Mouse (Mus musculus) embryonic facial prominence, embryonic 11.5 days (tissue): ENCODE data around the gene Idh2. TPM values are rescaled to one million over a fixed set of nuclear protein-coding genes. Genes with fewer than 3 reads are reported as not detected.
A peak's percentile ranks its signal among the peaks of the same experiment; 100 is the strongest.
"Not testable (repeated sequence)": the region's sequence is repeated elsewhere in the genome, so short reads cannot be mapped to it uniquely, and the experiment has no call there.

Experiments used
- ATAC-seq: fragments of 200-750 bp; cut with Nextera tagmentation; replicated peaks from 2 replicates; pipeline ENCODE4 v1.8.0; 2017; ENCODE audit warnings: low read depth; ENCODE audit not compliant: insufficient number of reproducible peaks, low FRiP score, low TSS enrichment
- DNase-seq: peaks from one replicate; pipeline ENCODE4 v3.0.0-alpha.2; 2015; ENCODE audit warnings: low spot score
- H3K27ac ChIP-seq: fragments of 300-500 bp; sonication (generic); replicated peaks from 2 replicates; pipeline ENCODE4 v1.5.1; 2014; ENCODE audit warnings: mild to moderate bottlenecking, low read depth, low read length, control low read depth
- H3K27me3 ChIP-seq: fragments of 300-500 bp; sonication (generic); 2 replicates; pipeline ENCODE4 v1.6.1; 2014; ENCODE audit warnings: mild to moderate bottlenecking, low read length, moderate library complexity, mixed read lengths; ENCODE audit not compliant: control insufficient read depth, insufficient read depth
- H3K36me3 ChIP-seq: fragments of 300-500 bp; sonication (generic); replicated peaks from 2 replicates; pipeline ENCODE4 v1.6.1; 2014; ENCODE audit warnings: low read depth, mild to moderate bottlenecking, low read length, moderate library complexity, mixed read lengths; ENCODE audit not compliant: control insufficient read depth, insufficient read depth
- H3K4me1 ChIP-seq: fragments of 300-500 bp; sonication (generic); 2 replicates; pipeline ENCODE4 v1.6.1; 2014; ENCODE audit warnings: low read length, mixed read lengths; ENCODE audit not compliant: control insufficient read depth, insufficient read depth
- H3K4me2 ChIP-seq: fragments of 300-500 bp; sonication (generic); 2 replicates; pipeline ENCODE4 v1.6.1; 2014; ENCODE audit warnings: low read depth, mild to moderate bottlenecking, control low read depth, low read length, moderate library complexity
- H3K4me3 ChIP-seq: fragments of 300-500 bp; sonication (generic); 2 replicates; pipeline ENCODE4 v1.5.1; 2014; ENCODE audit warnings: low read depth, low read length, control low read depth
- H3K9ac ChIP-seq: fragments of 300-500 bp; sonication (generic); replicated peaks from 2 replicates; pipeline ENCODE4 v1.6.1; 2014; ENCODE audit warnings: mild to moderate bottlenecking, control low read depth, low read length
- H3K9me3 ChIP-seq: fragments of 300-500 bp; sonication (generic); replicated peaks from 2 replicates; pipeline ENCODE4 v1.6.1; 2016; ENCODE audit warnings: mild to moderate bottlenecking, low read length, inconsistent platforms, mixed read lengths; ENCODE audit not compliant: control insufficient read depth
- WGBS: fragments of 180-500 bp; shearing (Covaris S2); extraction: QIAGEN DNeasy Blood & Tissue Kit; methylation state at CpG from one replicate; pipeline ENCODE4 v1.1.7; 2014; 5-methylcytosine and 5-hydroxymethylcytosine counted together
- polyA plus RNA-seq: library from polyadenylated mRNA; unstranded; fragments of >200 nt; fragmentation: Nextera tagmentation; extraction: Ambion mirVana; gene quantifications from 2 replicates; pipeline ENCODE4 v1.2.1, GENCODE M21; 2014

Idh2 gene
- polyA plus RNA-seq, 1 experiment from 2014 or later = 488 TPM

- Histone ChIP-seq H3K27ac (no peak overlapping the region), H3K27me3 (no peaks in the 10 kb centered on the region), H3K4me2 (no peak overlapping the region), H3K9me3 (no peaks in the 10 kb centered on the region), H3K4me3 (no peak overlapping the region), H3K4me1 (no peaks in the 10 kb centered on the region), H3K36me3 (no peaks in the 10 kb centered on the region), H3K9ac (no peak overlapping the region)
- ATAC-seq (0 out of 2 replicates have a peak, but pooled peaks have one; percentile 12), DNase-seq (peak; percentile 73)
- 57% methylated on average over 9 of the region's 9 CpGs for WGBS
Measured at GRCm38 (mm10) chr7:80132541-80132940, 17.3 kb upstream of the Idh2 start.

DNA sequence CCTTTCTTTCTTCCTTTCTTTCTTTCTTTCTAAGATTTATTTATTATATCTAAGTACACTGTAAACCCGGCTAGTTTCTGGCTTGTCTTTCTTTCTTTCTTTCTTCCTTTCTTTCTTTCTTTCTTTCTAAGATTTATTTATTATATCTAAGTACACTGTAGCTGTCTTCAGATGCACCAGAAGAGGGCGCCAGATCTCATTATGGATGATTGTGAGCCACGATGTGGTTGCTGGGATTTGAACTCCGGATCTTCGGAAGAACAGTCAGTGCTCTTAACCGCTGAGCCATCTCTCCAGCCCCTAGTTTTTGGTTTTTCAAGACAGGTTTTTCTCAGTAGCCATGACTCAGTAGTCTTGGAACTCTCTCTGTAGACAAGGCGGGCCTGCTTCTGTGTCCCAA is 16.1 kb upstream of the Idh2 start:
- H3K9me3 ChIP-seq, H3K4me3 ChIP-seq, H3K4me2 ChIP-seq, H3K27ac ChIP-seq, DNase-seq, H3K36me3 ChIP-seq, H3K9ac ChIP-seq, H3K4me1 ChIP-seq, H3K27me3 ChIP-seq, ATAC-seq: not testable (repeated sequence)
- WGBS = 76% methylated on average over 7 of the region's 7 CpGs

DNA sequence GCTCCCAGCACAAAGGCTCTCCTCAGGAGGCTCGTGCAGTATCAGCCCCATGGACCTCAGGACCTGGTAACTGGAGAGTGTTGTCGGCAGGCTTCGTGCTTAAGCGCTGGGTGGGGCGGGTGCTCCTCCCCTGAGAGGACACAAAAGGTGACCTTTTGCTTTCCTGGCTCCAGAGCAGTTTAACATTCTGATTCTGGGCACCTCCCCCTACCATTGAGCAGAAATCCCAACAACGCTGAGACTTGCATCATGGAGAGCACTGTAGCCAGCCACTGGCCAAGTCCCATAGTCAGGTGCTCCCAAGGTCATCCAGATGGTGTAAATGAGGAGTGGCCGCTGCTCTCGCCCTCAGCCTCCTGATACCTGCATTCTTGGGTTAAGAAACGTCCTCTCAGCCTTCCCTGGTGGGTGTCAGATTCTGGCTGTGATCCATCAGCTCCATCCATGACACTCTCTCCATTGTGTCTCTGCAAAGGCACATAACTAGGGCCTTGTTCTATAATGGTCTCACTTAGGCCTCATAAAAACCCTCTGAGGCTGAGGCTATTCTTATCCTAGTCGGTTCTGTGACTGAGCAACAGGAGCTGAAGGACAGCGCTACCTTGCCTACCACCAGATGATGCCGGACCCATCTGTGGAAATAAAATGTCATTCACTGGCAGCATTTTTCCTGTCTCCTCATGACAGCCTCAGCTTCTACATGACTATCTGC is 15.3 kb upstream of the Idh2 start:
- Histone ChIP-seq H3K9ac (no peak overlapping the region), H3K9me3 (no peaks in the 10 kb centered on the region), H3K4me2 (no peak overlapping the region), H3K27me3 (no peaks in the 10 kb centered on the region), H3K27ac (no peak overlapping the region), H3K4me1 (no peaks in the 10 kb centered on the region), H3K4me3 (no peak overlapping the region), H3K36me3 (no peaks in the 10 kb centered on the region)
- no peak for ATAC-seq
- WGBS = 37% methylated on average over 12 of the region's 12 CpGs
- DNase-seq = no peak

- ATAC-seq = no peak
- 75% methylated on average over 4 of the region's 4 CpGs for WGBS
- Histone ChIP-seq H3K4me1 (no peaks in the 10 kb centered on the region), H3K27me3 (no peaks in the 10 kb centered on the region), H3K9me3 (no peaks in the 10 kb centered on the region), H3K36me3 (no peaks in the 10 kb centered on the region), H3K4me2 (no peak overlapping the region), H3K9ac (no peak overlapping the region), H3K27ac (no peak overlapping the region), H3K4me3 (no peak overlapping the region)
- no peak for DNase-seq
Measured at GRCm38 (mm10) chr7:80129278-80129677, 14.1 kb upstream of the Idh2 start.

- H3K27me3 ChIP-seq = no peaks in the 10 kb centered on the region
- no peak overlapping the region for H3K9ac ChIP-seq
- ATAC-seq (no peak), DNase-seq (no peak)
- no peak overlapping the region for H3K4me3 ChIP-seq
- no peak overlapping the region for H3K27ac ChIP-seq
- H3K4me2 ChIP-seq = no peak overlapping the region
- no peaks in the 10 kb centered on the region for H3K36me3 ChIP-seq
- no peaks in the 10 kb centered on the region for H3K4me1 ChIP-seq
- no peaks in the 10 kb centered on the region for H3K9me3 ChIP-seq
- 87% methylated on average over 2 of the region's 2 CpGs for WGBS
Measured at GRCm38 (mm10) chr7:80123672-80124071, 8.5 kb upstream of the Idh2 start.

DNA sequence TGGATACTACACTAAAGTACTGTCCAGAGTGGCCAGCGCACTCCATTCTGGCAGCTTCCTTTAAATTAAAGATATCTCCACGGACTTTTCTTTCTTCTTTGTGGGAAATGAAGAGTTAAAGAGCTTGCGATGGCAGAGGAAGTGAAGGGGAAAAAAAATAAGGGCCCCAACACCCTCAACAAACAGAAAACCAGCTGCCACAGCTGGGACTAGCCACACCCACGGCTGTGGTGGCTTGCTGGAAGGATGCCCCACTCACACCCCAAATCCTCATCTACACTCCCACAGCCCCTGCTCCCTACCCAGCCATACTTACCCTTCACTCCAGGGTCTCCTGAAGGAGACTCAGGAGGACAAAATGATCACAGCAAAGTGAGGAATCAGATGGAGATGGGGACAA is 7.9 kb upstream of the Idh2 start:
- no peaks in the 10 kb centered on the region for H3K9me3 ChIP-seq
- H3K4me3 ChIP-seq = no peak overlapping the region
- H3K9ac ChIP-seq = no peak overlapping the region
- H3K4me1 ChIP-seq = no peaks in the 10 kb centered on the region
- no peaks in the 10 kb centered on the region for H3K36me3 ChIP-seq
- H3K27me3 ChIP-seq = no peaks in the 10 kb centered on the region
- no peak for ATAC-seq
- H3K27ac ChIP-seq = no peak overlapping the region
- 62% methylated on average over 4 of the region's 4 CpGs for WGBS
- H3K4me2 ChIP-seq = no peak overlapping the region
- DNase-seq = no peak

DNA sequence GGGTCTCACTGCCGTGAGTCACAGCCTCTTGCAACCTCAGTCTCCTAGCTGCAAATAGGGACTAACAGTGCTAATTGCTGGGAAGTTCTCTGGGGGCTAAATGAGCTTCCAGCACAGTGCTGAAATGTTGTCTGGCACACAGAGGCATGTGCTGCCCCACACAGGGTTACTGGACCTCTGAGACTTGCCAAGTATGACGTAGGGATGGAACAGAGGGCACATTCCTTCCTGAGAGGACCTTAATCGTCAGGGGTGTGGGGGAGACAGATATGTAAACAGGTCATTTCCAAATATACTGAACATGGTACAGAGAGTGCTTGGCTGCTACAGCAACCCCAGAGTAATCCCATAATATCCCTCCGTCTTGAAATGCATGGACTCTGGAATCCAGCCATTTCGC is 5.9 kb upstream of the Idh2 start:
- DNase-seq = no peak
- no peaks in the 10 kb centered on the region for H3K4me1 ChIP-seq
- no peak overlapping the region for H3K27ac ChIP-seq
- ATAC-seq = no peak
- no peak overlapping the region for H3K9ac ChIP-seq
- no peaks in the 10 kb centered on the region for H3K36me3 ChIP-seq
- H3K4me3 ChIP-seq = no peak overlapping the region
- no peak overlapping the region for H3K4me2 ChIP-seq
- no peaks in the 10 kb centered on the region for H3K9me3 ChIP-seq
- 63% methylated on average over 5 of the region's 5 CpGs for WGBS
- no peaks in the 10 kb centered on the region for H3K27me3 ChIP-seq

DNA sequence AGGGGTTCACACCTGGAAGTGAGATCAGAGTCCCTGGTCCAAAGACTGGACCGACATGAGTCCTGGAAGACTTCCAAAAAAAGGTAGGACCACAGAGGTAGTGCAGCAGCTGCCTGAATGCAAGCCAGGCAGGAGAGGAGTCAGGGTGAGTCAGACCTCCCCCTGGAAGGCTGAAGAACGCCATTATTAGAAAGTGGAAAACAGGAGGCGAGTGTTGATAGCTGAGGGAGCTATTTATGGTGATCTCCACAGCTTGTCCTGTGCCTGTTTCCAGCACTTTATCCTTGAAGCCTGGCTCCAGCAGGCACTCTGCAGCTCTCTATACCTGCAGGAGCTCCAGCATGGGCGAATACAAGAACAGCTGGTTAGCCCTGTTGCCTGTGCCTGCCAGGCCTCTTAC is 4.0 kb upstream of the Idh2 start:
- 76% methylated on average over 4 of the region's 4 CpGs for WGBS
- Histone ChIP-seq H3K36me3 (no peaks in the 10 kb centered on the region), H3K4me3 (no peak overlapping the region), H3K27me3 (no peaks in the 10 kb centered on the region), H3K4me2 (no peak overlapping the region), H3K27ac (no peak overlapping the region), H3K9me3 (no peaks in the 10 kb centered on the region), H3K4me1 (no peaks in the 10 kb centered on the region), H3K9ac (no peak overlapping the region)
- no peak for ATAC-seq
- no peak for DNase-seq
